Mouse (Mus musculus): ENCODE results near the gene Duoxa1.

Gene Duoxa1

GRCm38 (mm10) chr2:122266407-122267193 lies 46.9 kb downstream of the Duoxa1 start:
- H3K36me3 ChIP-seq (ENCODE audit: insufficient read depth, low read length), result peaks cover 4% of the 10 kb centered on the region; the same call in 1 of the 2 replicates
- H3K4me3 ChIP-seq (replicated peaks; ENCODE audit: low read length), result no peak overlapping the region
- peaks cover 21% of the 10 kb centered on the region for H3K9me3 ChIP-seq (ENCODE audit: low read length)
- H3K27me3 ChIP-seq (ENCODE audit: insufficient read depth, low read length), result no peaks in the 10 kb centered on the region
- peaks cover 4% of the 10 kb centered on the region; the same call in 1 of the 2 replicates for H3K4me1 ChIP-seq (replicated peaks; ENCODE audit: low read depth, low read length)
- TF ChIP-seq POU5F1 (IDR thresholded peaks at IDR 0.05; ENCODE audit: borderline replicate concordance, low read length) (no peak), CTCF (conservative IDR thresholded peaks at IDR 0.05; ENCODE audit: low read length) (no peak), NANOG (IDR thresholded peaks at IDR 0.05; ENCODE audit: borderline replicate concordance, low read length) (no peak)

- TF ChIP-seq POU5F1 (IDR thresholded peaks at IDR 0.05; ENCODE audit: borderline replicate concordance, low read length) (no peak), CTCF (conservative IDR thresholded peaks at IDR 0.05; ENCODE audit: low read length) (no peak), NANOG (IDR thresholded peaks at IDR 0.05; ENCODE audit: borderline replicate concordance, low read length) (no peak)
- peaks cover 13% of the 10 kb centered on the region; the same call in 1 of the 2 replicates for H3K36me3 ChIP-seq (ENCODE audit: insufficient read depth, low read length)
- no peak overlapping the region for H3K4me3 ChIP-seq (replicated peaks; ENCODE audit: low read length)
- peaks cover 24% of the 10 kb centered on the region for H3K9me3 ChIP-seq (ENCODE audit: low read length)
- peaks cover 4% of the 10 kb centered on the region; the same call in 1 of the 2 replicates for H3K4me1 ChIP-seq (replicated peaks; ENCODE audit: low read depth, low read length)
- H3K27me3 ChIP-seq (ENCODE audit: insufficient read depth, low read length), result no peaks in the 10 kb centered on the region
These were observed 48.8 kb downstream of the Duoxa1 start for GRCm38 (mm10) chr2:122264690-122265089.

- peaks cover 16% of the 10 kb centered on the region for H3K36me3 ChIP-seq (ENCODE audit: insufficient read depth, low read length)
- no peak overlapping the region for H3K4me3 ChIP-seq (replicated peaks; ENCODE audit: low read length)
- H3K4me1 ChIP-seq (replicated peaks; ENCODE audit: low read depth, low read length), result no peaks in the 10 kb centered on the region
- peaks cover 6% of the 10 kb centered on the region; the same call in 1 of the 2 replicates for H3K9me3 ChIP-seq (ENCODE audit: low read length)
- H3K27me3 ChIP-seq (ENCODE audit: insufficient read depth, low read length), result no peaks in the 10 kb centered on the region
- TF ChIP-seq NANOG (IDR thresholded peaks at IDR 0.05; ENCODE audit: borderline replicate concordance, low read length) (no peak), CTCF (conservative IDR thresholded peaks at IDR 0.05; ENCODE audit: low read length) (no peak), POU5F1 (IDR thresholded peaks at IDR 0.05; ENCODE audit: borderline replicate concordance, low read length) (no peak)
These were observed 52.8 kb downstream of the Duoxa1 start for GRCm38 (mm10) chr2:122260729-122261128.

- Histone ChIP-seq H3K4me1 (replicated peaks; ENCODE audit: low read depth, low read length) (no peaks in the 10 kb centered on the region), H3K9me3 (ENCODE audit: low read length) (no peaks in the 10 kb centered on the region), H3K36me3 (ENCODE audit: insufficient read depth, low read length) (peaks cover 7% of the 10 kb centered on the region), H3K27me3 (ENCODE audit: insufficient read depth, low read length) (no peaks in the 10 kb centered on the region), H3K4me3 (replicated peaks; ENCODE audit: low read length) (no peak overlapping the region)
- no peak for TF ChIP-seq POU5F1 (IDR thresholded peaks at IDR 0.05; ENCODE audit: borderline replicate concordance, low read length)
- no peak for TF ChIP-seq CTCF (conservative IDR thresholded peaks at IDR 0.05; ENCODE audit: low read length)
- TF ChIP-seq NANOG (IDR thresholded peaks at IDR 0.05; ENCODE audit: borderline replicate concordance, low read length), result no peak
These were observed 57.5 kb downstream of the Duoxa1 start for GRCm38 (mm10) chr2:122255997-122256396.
